Mouse (Mus musculus) testis, adult 2 months (tissue): ENCODE measurements at regions not wholly inside any gene's neighbourhood (a gene's known extent, or its start where the extent isn't known, plus 50 kb on each side); places are given as distances from the start of the nearest gene placed in this dataset.

ENCODE experiments used
- CTCF ChIP-seq: fragments of 200-500 bp; IDR thresholded peaks from 2 replicates; pipeline ENCODE4 v1.5.1; 2012; ENCODE audit warnings: low read depth, mild to moderate bottlenecking, inconsistent platforms, low read length, moderate library complexity; ENCODE audit not compliant: control insufficient read depth, insufficient read depth, insufficient replicate concordance
- POLR2A ChIP-seq: fragments of 200-500 bp; IDR thresholded peaks from 2 replicates; pipeline ENCODE4 v1.6.1; 2012; ENCODE audit warnings: low read depth, mild to moderate bottlenecking, inconsistent platforms, low read length, moderate library complexity; ENCODE audit not compliant: control insufficient read depth

DNA sequence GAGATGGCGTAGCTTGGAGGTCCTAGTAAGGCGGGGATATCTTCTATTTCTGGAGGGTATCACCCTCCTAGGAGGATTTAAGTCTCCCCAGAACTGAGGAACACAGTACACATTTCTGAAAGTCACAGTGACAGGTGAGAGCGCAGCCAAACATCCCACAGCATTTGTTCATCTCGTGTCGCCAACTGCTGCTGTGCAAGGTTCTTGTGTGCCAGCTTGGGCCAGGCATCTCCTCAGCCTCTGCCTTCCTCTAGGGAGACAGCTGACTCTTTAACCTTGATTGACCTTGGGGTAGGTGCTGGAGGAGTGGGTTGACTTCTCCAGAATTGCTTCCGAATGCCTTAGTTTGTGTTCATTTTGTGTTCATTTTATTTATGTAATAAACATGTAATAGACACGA, 291.2 kb downstream of the Sec16b start:
- no peak for TF ChIP-seq POLR2A
- TF ChIP-seq CTCF = no peak
